Comparison of ENCODE assay signal across 22 mouse cellular contexts in the genomic region with DNA sequence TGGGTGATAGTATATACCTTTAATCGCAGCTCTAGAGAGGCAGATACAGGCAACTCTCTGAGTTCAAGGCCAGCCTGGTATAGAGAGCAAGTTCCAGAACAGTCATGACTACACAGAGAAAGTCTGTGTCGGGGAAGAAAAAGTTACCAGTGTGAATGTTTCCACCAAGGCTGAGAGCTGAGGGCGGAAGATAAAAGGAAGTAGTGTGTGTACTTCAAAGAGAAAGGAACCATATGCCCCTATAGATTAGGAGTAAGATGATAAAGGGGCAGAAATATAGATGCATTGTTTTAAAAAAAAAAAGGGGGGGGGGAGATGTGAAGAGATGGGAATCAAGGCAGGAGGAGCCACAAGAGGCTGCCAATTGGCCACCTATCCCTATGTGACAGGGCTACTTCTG.
DNase-seq lines count a peak whose midpoint lies in the region; ATAC-seq and TF ChIP-seq lines count a peak whose summit lies in the region.
"Had no signal": no experiment of that assay in that cellular context is flagged by ENCODE, and none has a peak within 500 bp of the region (broad histone marks: within the 10 kb centered on the region; RNA-seq: fewer than 3 reads in every experiment).

No protein-coding gene starts in this region.

- no peak overlapping the region for H3K9ac ChIP-seq in liver, embryonic 11.5 days (ENCODE audit: low read depth, low read length)
- H3K9ac ChIP-seq in liver, postnatal 0 days (replicated peaks), result no peak overlapping the region
- H3K9ac ChIP-seq in stomach, postnatal 0 days (ENCODE audit: low read length), result no peak overlapping the region
- H3K9ac ChIP-seq: embryonic facial prominence, embryonic 15.5 days; hindbrain, embryonic 13.5 days had no signal

- no peaks in the 10 kb centered on the region for H3K36me3 ChIP-seq in liver, embryonic 11.5 days (ENCODE audit: control insufficient read depth, insufficient read depth, low read length)
- H3K36me3 ChIP-seq in liver, postnatal 0 days (replicated peaks; ENCODE audit: insufficient read depth, low read length), result no peaks in the 10 kb centered on the region
- H3K36me3 ChIP-seq in stomach, postnatal 0 days (ENCODE audit: control insufficient read depth, insufficient read depth, low read length), result no peaks in the 10 kb centered on the region
- H3K36me3 ChIP-seq: forebrain, embryonic 10.5 days; hindbrain, embryonic 13.5 days had no signal

- WGBS in liver, embryonic 11.5 days, result 53% methylated on average over 3 of the region's 3 CpGs
- WGBS in liver, postnatal 0 days (ENCODE audit: insufficient replicate concordance), result 55% methylated on average over 3 of the region's 3 CpGs
- 88% methylated on average over 3 of the region's 3 CpGs for WGBS in stomach, postnatal 0 days

- no peak for TF ChIP-seq EP300 in liver, postnatal 0 days (IDR thresholded peaks at IDR 0.05; ENCODE audit: low read depth)
- no peak for TF ChIP-seq EP300 in stomach, postnatal 0 days (optimal IDR thresholded peaks at IDR 0.05)

- no peak overlapping the region for H3K27ac ChIP-seq in liver, embryonic 11.5 days (ENCODE audit: low read depth, low read length)
- H3K27ac ChIP-seq in liver, postnatal 0 days (ENCODE audit: low read depth), result no peak overlapping the region
- H3K27ac ChIP-seq in stomach, postnatal 0 days (replicated peaks), result no peak overlapping the region
- H3K27ac ChIP-seq: embryonic facial prominence, embryonic 15.5 days; forebrain, embryonic 10.5 days; gastrocnemius, adult 2 months; hindbrain, embryonic 13.5 days; hindbrain, postnatal 0 days had no signal

- no peak overlapping the region for H3K4me3 ChIP-seq in liver, embryonic 11.5 days (ENCODE audit: low read depth, low read length)
- H3K4me3 ChIP-seq in liver, postnatal 0 days (ENCODE audit: low read depth, low read length), result no peak overlapping the region
- H3K4me3 ChIP-seq in stomach, postnatal 0 days (ENCODE audit: low read depth, low read length), result no peak overlapping the region
- H3K4me3 ChIP-seq: embryonic facial prominence, embryonic 15.5 days; erythroblast, embryonic 14.5 days; forebrain, embryonic 10.5 days; gastrocnemius, adult 2 months; hindbrain, embryonic 13.5 days had no signal

- no peak for TF ChIP-seq CTCF in liver, postnatal 0 days (IDR thresholded peaks at IDR 0.05; ENCODE audit: low read depth)
- no peak for TF ChIP-seq CTCF in stomach, postnatal 0 days (IDR thresholded peaks at IDR 0.05; ENCODE audit: low read depth)

- no peak for DNase-seq in liver, embryonic 11.5 days (ENCODE audit: low spot score)
- DNase-seq in liver, postnatal 0 days, result no peak
- DNase-seq in CD4-positive helper T cell, adult 2 months (ENCODE audit: low read depth, low spot score), result peak; percentile 8
- DNase-seq in kidney, postnatal 14 days, result no peak
- no peak for DNase-seq in stomach, postnatal 0 days (ENCODE audit: low spot score)
- DNase-seq: adrenal gland, postnatal 25 days; cerebellum, adult 18-20 months; cerebellum, adult 9-11 months; cerebellum, postnatal 36 days; gastrocnemius, adult 2 months; gastrocnemius, postnatal 25 days; heart, postnatal 10 days had no signal

- ATAC-seq in liver, embryonic 11.5 days (replicated peaks; ENCODE audit: low FRiP score), result peak; percentile 34; the same call in 1 of the 2 replicates
- ATAC-seq in liver, postnatal 0 days, result no peak
- peak; percentile 74 for ATAC-seq in common myeloid progenitor, adult 5-6 weeks (replicated peaks; ENCODE audit: low read depth, poor library complexity, severe bottlenecking)
- ATAC-seq in megakaryocyte-erythroid progenitor cell, adult 5-6 weeks (replicated peaks; ENCODE audit: low FRiP score, low TSS enrichment, poor library complexity, severe bottlenecking), result peak; percentile 80
- ATAC-seq in stomach, postnatal 0 days (ENCODE audit: low FRiP score, low TSS enrichment), result no peak
- ATAC-seq: activated CD4-positive, CD25-positive, alpha-beta regulatory T cell, adult 4 months; forebrain, embryonic 14.5 days; hindbrain, postnatal 0 days; Patski had no signal

- H3K27me3 ChIP-seq in liver, embryonic 11.5 days (replicated peaks; ENCODE audit: control insufficient read depth, insufficient read depth, low read length), result no peaks in the 10 kb centered on the region
- no peaks in the 10 kb centered on the region for H3K27me3 ChIP-seq in liver, postnatal 0 days (ENCODE audit: insufficient read depth, low read length)
- H3K27me3 ChIP-seq in stomach, postnatal 0 days (ENCODE audit: control insufficient read depth, insufficient read depth, low read length), result no peaks in the 10 kb centered on the region
- H3K27me3 ChIP-seq: embryonic facial prominence, embryonic 15.5 days; hindbrain, embryonic 13.5 days; Patski had no signal

- peak overlapping the region; percentile 11; the same call in 1 of the 2 replicates for H3K4me2 ChIP-seq in liver, embryonic 11.5 days
- no peak overlapping the region for H3K4me2 ChIP-seq in liver, postnatal 0 days (ENCODE audit: low read depth, low read length)
- H3K4me2 ChIP-seq in stomach, postnatal 0 days (replicated peaks; ENCODE audit: low read depth), result no peak overlapping the region
- H3K4me2 ChIP-seq: embryonic facial prominence, embryonic 15.5 days; hindbrain, embryonic 13.5 days had no signal

- peaks cover 4% of the 10 kb centered on the region for H3K4me1 ChIP-seq in liver, embryonic 11.5 days (replicated peaks; ENCODE audit: control insufficient read depth, insufficient read depth, low read length)
- H3K4me1 ChIP-seq in liver, postnatal 0 days (ENCODE audit: insufficient read depth), result no peaks in the 10 kb centered on the region
- no peaks in the 10 kb centered on the region for H3K4me1 ChIP-seq in stomach, postnatal 0 days (replicated peaks; ENCODE audit: control insufficient read depth, insufficient read depth)
- H3K4me1 ChIP-seq: embryonic facial prominence, embryonic 15.5 days; forebrain, embryonic 10.5 days; hindbrain, embryonic 13.5 days had no signal

- no peaks in the 10 kb centered on the region for H3K9me3 ChIP-seq in liver, embryonic 11.5 days (ENCODE audit: control insufficient read depth, low read length)
- H3K9me3 ChIP-seq in liver, postnatal 0 days (ENCODE audit: low read length), result no peaks in the 10 kb centered on the region
- no peaks in the 10 kb centered on the region for H3K9me3 ChIP-seq in stomach, postnatal 0 days (ENCODE audit: control insufficient read depth, low read length)
- H3K9me3 ChIP-seq: embryonic facial prominence, embryonic 15.5 days; forebrain, embryonic 10.5 days; hindbrain, embryonic 13.5 days had no signal

Comparison
In these comparisons a context has a peak if more than half of its experiments do, and no peak if none do; other contexts are left out.
1. ATAC-seq: peak in liver, embryonic 11.5 days (single experiment), common myeloid progenitor, adult 5-6 weeks (single experiment) and megakaryocyte-erythroid progenitor cell, adult 5-6 weeks (single experiment); none in liver, postnatal 0 days (single experiment) and stomach, postnatal 0 days (single experiment).